Mouse (Mus musculus) E14TG2a.4 (cell line): Measurements from ENCODE around the gene Dpyd.

Experiments
- CTCF ChIP-seq: conservative IDR thresholded peaks from 2 replicates; pipeline ENCODE4 v1.5.1; 2014; ENCODE audit warnings: low read length
- NANOG ChIP-seq: IDR thresholded peaks from 2 replicates; pipeline ENCODE4 v1.6.1; 2014; ENCODE audit warnings: borderline replicate concordance, low read length, mixed read lengths
- POU5F1 ChIP-seq: IDR thresholded peaks from 2 replicates; pipeline ENCODE4 v1.6.1; 2014; ENCODE audit warnings: low read length, borderline replicate concordance

DNA sequence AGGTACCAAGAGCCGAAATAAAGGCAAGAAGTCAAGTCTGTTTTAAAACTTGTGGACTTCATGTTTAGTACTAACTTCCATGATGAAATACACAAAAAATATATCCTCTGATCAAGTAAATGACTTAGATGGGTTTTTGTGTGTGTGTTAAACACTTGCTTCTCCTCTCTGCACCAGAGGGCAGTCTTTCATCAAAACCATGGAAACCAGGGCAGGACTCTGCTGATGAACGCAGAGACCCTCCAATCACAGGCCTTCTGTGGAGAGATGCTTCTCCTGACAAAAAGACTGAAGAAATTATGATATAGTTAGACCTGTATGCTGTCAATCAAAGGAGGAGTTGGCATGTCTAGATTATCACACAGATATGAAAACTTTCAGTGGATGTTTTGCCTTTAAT lies 905.8 kb downstream of the Dpyd start:
- no peak for TF ChIP-seq CTCF
- no peak for TF ChIP-seq POU5F1
- no peak for TF ChIP-seq NANOG
